11 mouse cellular contexts compared by ENCODE assay signal in the genomic region with DNA sequence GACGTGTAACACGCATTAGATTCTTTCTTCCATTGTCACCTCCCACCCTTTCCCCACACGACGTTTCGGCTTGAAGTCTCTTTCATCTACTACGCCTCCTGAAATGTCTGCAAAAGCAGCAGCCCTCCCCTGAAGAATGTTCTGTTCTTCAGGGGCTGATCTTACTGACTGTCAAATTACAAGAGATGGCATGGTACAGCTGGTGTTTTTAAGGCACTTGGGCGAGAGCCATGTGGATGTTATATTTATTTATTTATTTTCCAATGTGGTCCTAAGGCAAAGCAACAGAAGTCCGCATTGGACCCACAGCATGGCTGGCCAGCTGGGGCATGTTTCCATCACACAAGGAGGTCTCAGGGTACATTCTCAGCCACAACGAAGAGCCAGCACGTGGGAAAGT.
DNase-seq lines count a peak whose midpoint lies in the region; TF ChIP-seq lines count a peak whose summit lies in the region.
"Had no signal": no experiment of that assay in that cellular context is flagged by ENCODE, and none has a peak within 500 bp of the region (broad histone marks: within the 10 kb centered on the region; RNA-seq: fewer than 3 reads in every experiment).

No protein-coding gene starts in this region.

- no peaks in the 10 kb centered on the region for H3K36me3 ChIP-seq in kidney, adult 2 months (ENCODE audit: control insufficient read depth, insufficient read depth, low read length)
- no peaks in the 10 kb centered on the region for H3K36me3 ChIP-seq in forebrain, embryonic 10.5 days (replicated peaks)

- no peak for TF ChIP-seq POLR2A in kidney, adult 2 months (IDR thresholded peaks at IDR 0.05; ENCODE audit: low read depth, low read length)

- no peaks in the 10 kb centered on the region for H3K4me1 ChIP-seq in kidney, adult 2 months (ENCODE audit: control insufficient read depth, insufficient read depth, low read length)
- peaks cover 10% of the 10 kb centered on the region for H3K4me1 ChIP-seq in forebrain, embryonic 10.5 days

- 78% methylated on average over 10 of the region's 10 CpGs for WGBS in kidney, adult 2 months
- 90% methylated on average over 10 of the region's 10 CpGs for WGBS in forebrain, embryonic 10.5 days

- H3K4me3 ChIP-seq in kidney, adult 2 months (ENCODE audit: insufficient read depth, low read depth, low read length), result no peak overlapping the region
- no peak overlapping the region for H3K4me3 ChIP-seq in forebrain, embryonic 10.5 days
- H3K4me3 ChIP-seq: forebrain, embryonic 13.5 days had no signal

- DNase-seq in kidney, adult 2 months, result peak; percentile 47
- DNase-seq in kidney, adult 18-20 months, result no peak
- DNase-seq in frontal cortex, adult 2 months (ENCODE audit: extremely low spot score in 1 of 2, low spot score in 1 of 2), result peak; percentile 51 to 59
- peak; percentile 25 to 46 for DNase-seq in kidney, postnatal 36 days
- DNase-seq in lung, postnatal 14 days, result peak; percentile 65
- DNase-seq in liver, result no peak
- DNase-seq in gastrocnemius, postnatal 25 days, result no peak
- no peak for DNase-seq in forebrain, embryonic 10.5 days (ENCODE audit: extremely low spot score, low spot score)
- DNase-seq: retina, postnatal 1 day had no signal

- H3K27me3 ChIP-seq in kidney, adult 2 months (replicated peaks; ENCODE audit: control insufficient read depth, insufficient read depth, low read length), result 0 out of 2 replicates have a peak, but pooled peaks cover 1% of the 10 kb centered on the region
- H3K27me3 ChIP-seq in forebrain, embryonic 10.5 days (ENCODE audit: poor library complexity, severe bottlenecking), result peaks cover 44% of the 10 kb centered on the region

- no peaks in the 10 kb centered on the region for H3K9me3 ChIP-seq in forebrain, embryonic 10.5 days
- H3K9me3 ChIP-seq: forebrain, embryonic 13.5 days had no signal

- no peak for TF ChIP-seq CTCF in kidney, adult 2 months (conservative IDR thresholded peaks at IDR 0.05; ENCODE audit: insufficient read depth, insufficient read length, low read depth, low read length)

- peak overlapping the region; percentile 11; the same call in 1 of the 2 replicates for H3K27ac ChIP-seq in kidney, adult 2 months (ENCODE audit: insufficient read depth, low read depth, low read length)
- no peak overlapping the region for H3K27ac ChIP-seq in forebrain, embryonic 10.5 days
- H3K27ac ChIP-seq: forebrain, embryonic 13.5 days; liver, embryonic 14.5 days had no signal

Comparison
In these comparisons a context has a peak if more than half of its experiments do, and no peak if none do; other contexts are left out.
1. DNase-seq: peak in kidney, adult 2 months (single experiment), frontal cortex, adult 2 months (2 of 2), kidney, postnatal 36 days (2 of 2) and lung, postnatal 14 days (single experiment); none in kidney, adult 18-20 months (single experiment), liver (single experiment), gastrocnemius, postnatal 25 days (single experiment) and forebrain, embryonic 10.5 days (single experiment).